Mouse (Mus musculus) stomach, postnatal 0 days (tissue): ENCODE measurements at regions not wholly inside any gene's neighbourhood (a gene's known extent, or its start where the extent isn't known, plus 50 kb on each side); places are given as distances from the start of the nearest gene placed in this dataset.

ENCODE experiments used
- ATAC-seq: fragments of 200-750 bp; cut with Nextera tagmentation; 2 replicates; pipeline ENCODE4 v1.8.0; 2017; ENCODE audit not compliant: low FRiP score, low TSS enrichment
- DNase-seq: peaks from one replicate; pipeline ENCODE4 v3.0.0-alpha.2; 2016; ENCODE audit warnings: low spot score
- H3K27ac ChIP-seq: fragments of 300-500 bp; sonication (generic); replicated peaks from 2 replicates; pipeline ENCODE4 v1.5.1; 2014; ENCODE audit warnings: mild to moderate bottlenecking, control low read depth
- H3K27me3 ChIP-seq: fragments of 300-500 bp; sonication (generic); 2 replicates; pipeline ENCODE4 v1.6.1; 2014; ENCODE audit warnings: low read length; ENCODE audit not compliant: control insufficient read depth, insufficient read depth
- H3K36me3 ChIP-seq: fragments of 300-500 bp; sonication (generic); 2 replicates; pipeline ENCODE4 v1.6.1; 2014; ENCODE audit warnings: low read length, mixed read lengths; ENCODE audit not compliant: control insufficient read depth, insufficient read depth
- H3K4me1 ChIP-seq: fragments of 300-500 bp; sonication (generic); replicated peaks from 2 replicates; pipeline ENCODE4 v1.6.1; 2014; ENCODE audit warnings: antibody characterized with exemption; ENCODE audit not compliant: control insufficient read depth, insufficient read depth
- H3K4me2 ChIP-seq: fragments of 300-500 bp; sonication (generic); replicated peaks from 2 replicates; pipeline ENCODE4 v1.6.1; 2014; ENCODE audit warnings: low read depth, mild to moderate bottlenecking, control low read depth, moderate library complexity
- H3K4me3 ChIP-seq: fragments of 300-500 bp; sonication (generic); 2 replicates; pipeline ENCODE4 v1.5.1; 2014; ENCODE audit warnings: low read depth, low read length, control low read depth
- H3K9ac ChIP-seq: fragments of 300-500 bp; sonication (generic); 2 replicates; pipeline ENCODE4 v1.6.1; 2014; ENCODE audit warnings: mild to moderate bottlenecking, low read length, control low read depth, mixed read lengths
- H3K9me3 ChIP-seq: fragments of 300-500 bp; sonication (generic); 2 replicates; pipeline ENCODE4 v1.6.1; 2016; ENCODE audit warnings: low read length; ENCODE audit not compliant: control insufficient read depth
- CTCF ChIP-seq: IDR thresholded peaks from 2 replicates; pipeline ENCODE4 v1.5.1; 2016; ENCODE audit warnings: antibody characterized with exemption, low read depth, mild to moderate bottlenecking, moderate library complexity
- EP300 ChIP-seq: optimal IDR thresholded peaks from 2 replicates; pipeline ENCODE3; 2016; ENCODE audit warnings: antibody characterized with exemption
- WGBS: fragments of 180-500 bp; shearing (Covaris S2); extraction: QIAGEN DNeasy Blood & Tissue Kit; methylation state at CpG from one replicate; pipeline ENCODE4 v1.1.7; 2014; 5-methylcytosine and 5-hydroxymethylcytosine counted together

DNA sequence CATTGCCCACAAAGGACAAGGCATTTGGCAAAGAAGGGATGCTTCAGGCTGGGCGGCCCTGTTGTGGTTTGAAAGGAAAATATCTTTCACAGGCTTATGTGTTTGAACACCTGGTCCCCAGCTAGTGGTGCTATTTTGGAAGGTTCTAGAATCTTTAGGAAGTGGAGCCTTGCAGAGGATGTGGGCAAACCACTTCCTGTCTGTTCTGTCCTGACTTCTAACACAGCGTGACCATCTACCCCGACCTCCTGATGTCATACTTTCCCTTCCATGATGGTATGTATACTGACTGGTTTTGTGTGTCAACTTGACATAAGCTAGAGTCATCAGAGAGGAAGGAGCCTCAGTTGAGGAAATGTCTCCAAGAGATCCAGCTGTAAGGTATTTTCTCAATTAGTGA, 97.2 kb upstream of the Cops8 start:
- H3K9ac ChIP-seq = no peak overlapping the region
- WGBS = 78% methylated on average over 3 of the region's 3 CpGs
- H3K27me3 ChIP-seq = no peaks in the 10 kb centered on the region
- DNase-seq (no peak), ATAC-seq (no peak)
- H3K27ac ChIP-seq = no peak overlapping the region
- TF ChIP-seq EP300 (no peak), CTCF (no peak)
- no peak overlapping the region for H3K4me3 ChIP-seq
- H3K4me1 ChIP-seq = no peaks in the 10 kb centered on the region
- no peaks in the 10 kb centered on the region for H3K9me3 ChIP-seq
- H3K36me3 ChIP-seq = no peaks in the 10 kb centered on the region
- H3K4me2 ChIP-seq = no peak overlapping the region

DNA sequence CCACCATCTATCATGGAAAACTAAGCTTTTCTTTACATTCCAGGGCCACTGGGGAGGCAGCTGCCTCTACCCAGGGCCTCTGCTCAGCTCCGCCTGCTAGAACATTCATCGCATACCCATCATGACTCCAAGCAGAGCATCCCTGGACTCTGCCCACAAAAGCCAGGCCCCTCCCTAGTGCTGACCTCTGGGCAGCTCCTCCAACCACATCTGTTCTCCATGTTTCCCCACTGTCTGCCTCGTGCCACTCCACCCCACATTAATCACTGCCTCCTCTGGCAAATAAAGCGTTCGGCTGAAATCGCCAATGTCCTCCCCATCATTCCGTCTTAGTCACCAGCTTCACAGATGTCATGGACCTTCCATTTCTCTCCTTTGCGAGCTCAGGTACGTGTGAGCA, 96.2 kb upstream of the Cops8 start:
- no peaks in the 10 kb centered on the region for H3K27me3 ChIP-seq
- H3K9me3 ChIP-seq = no peaks in the 10 kb centered on the region
- 62% methylated on average over 9 of the region's 9 CpGs for WGBS
- no peaks in the 10 kb centered on the region for H3K36me3 ChIP-seq
- H3K27ac ChIP-seq = no peak overlapping the region
- no peak overlapping the region for H3K4me2 ChIP-seq
- H3K9ac ChIP-seq = no peak overlapping the region
- TF ChIP-seq CTCF (no peak), EP300 (no peak)
- ATAC-seq (0 out of 2 replicates have a peak, but pooled peaks have one; percentile 42), DNase-seq (no peak)
- H3K4me3 ChIP-seq = no peak overlapping the region
- no peaks in the 10 kb centered on the region for H3K4me1 ChIP-seq

DNA sequence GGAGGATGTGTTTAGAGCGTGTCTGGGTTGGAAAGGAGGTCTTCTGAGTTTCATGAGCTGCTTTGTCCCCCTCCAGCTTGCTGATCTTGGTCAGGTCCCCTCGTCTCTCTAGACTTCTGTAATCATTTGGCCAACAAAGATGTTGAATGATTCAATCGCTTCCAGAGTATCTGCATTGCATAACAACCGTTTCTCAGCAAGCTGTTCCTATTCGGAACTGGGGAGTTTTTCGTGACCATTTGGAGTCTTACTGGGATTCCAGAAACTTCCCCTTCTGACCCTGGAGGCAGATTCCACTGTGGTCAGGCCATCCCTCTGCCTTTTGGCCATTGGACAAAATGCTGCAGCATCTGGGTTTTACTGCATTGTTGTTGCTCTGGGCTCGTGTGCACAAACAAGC, 93.4 kb upstream of the Cops8 start:
- WGBS = 79% methylated on average over 7 of the region's 7 CpGs
- H3K4me2 ChIP-seq = no peak overlapping the region
- no peaks in the 10 kb centered on the region for H3K27me3 ChIP-seq
- H3K9ac ChIP-seq = no peak overlapping the region
- DNase-seq (no peak), ATAC-seq (no peak)
- no peak overlapping the region for H3K4me3 ChIP-seq
- no peaks in the 10 kb centered on the region for H3K36me3 ChIP-seq
- TF ChIP-seq EP300 (no peak), CTCF (no peak)
- H3K4me1 ChIP-seq = no peaks in the 10 kb centered on the region
- H3K9me3 ChIP-seq = no peaks in the 10 kb centered on the region
- no peak overlapping the region for H3K27ac ChIP-seq

- no peak overlapping the region for H3K4me2 ChIP-seq
- no peaks in the 10 kb centered on the region for H3K36me3 ChIP-seq
- no peak overlapping the region for H3K4me3 ChIP-seq
- ATAC-seq (no peak), DNase-seq (no peak)
- H3K4me1 ChIP-seq = no peaks in the 10 kb centered on the region
- no peaks in the 10 kb centered on the region for H3K9me3 ChIP-seq
- no peaks in the 10 kb centered on the region for H3K27me3 ChIP-seq
- H3K27ac ChIP-seq = no peak overlapping the region
- TF ChIP-seq CTCF = no peak
- TF ChIP-seq EP300 = no peak
- 63% methylated on average over 4 of the region's 4 CpGs for WGBS
- H3K9ac ChIP-seq = no peak overlapping the region
Measured at GRCm38 (mm10) chr1:90513442-90514070, 89.2 kb upstream of the Cops8 start.

DNA sequence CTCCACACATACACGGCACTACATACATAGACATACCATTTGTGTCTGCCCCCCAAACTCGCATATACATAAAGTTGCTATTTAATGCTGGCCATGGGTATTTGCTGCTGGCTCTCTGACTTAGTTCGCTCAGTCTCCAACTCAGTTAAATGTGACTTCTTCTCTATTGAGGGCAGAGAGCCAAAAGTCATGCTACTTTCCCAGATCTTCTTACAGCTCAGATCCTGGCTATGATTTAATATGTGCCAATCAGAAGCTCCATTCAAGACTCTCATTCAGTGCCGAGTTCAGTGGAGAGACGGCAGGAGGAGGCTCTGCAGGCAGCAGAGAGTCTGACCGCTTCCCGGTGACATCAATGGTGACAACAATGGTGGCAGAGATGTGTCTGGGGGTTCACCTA, 88.6 kb upstream of the Cops8 start:
- no peak overlapping the region for H3K4me3 ChIP-seq
- ATAC-seq (no peak), DNase-seq (no peak)
- WGBS = 76% methylated on average over 7 of the region's 7 CpGs
- no peaks in the 10 kb centered on the region for H3K27me3 ChIP-seq
- H3K27ac ChIP-seq = no peak overlapping the region
- H3K9me3 ChIP-seq = no peaks in the 10 kb centered on the region
- no peak overlapping the region for H3K4me2 ChIP-seq
- no peak for TF ChIP-seq CTCF
- no peak for TF ChIP-seq EP300
- no peak overlapping the region for H3K9ac ChIP-seq
- no peaks in the 10 kb centered on the region for H3K4me1 ChIP-seq
- no peaks in the 10 kb centered on the region for H3K36me3 ChIP-seq

DNA sequence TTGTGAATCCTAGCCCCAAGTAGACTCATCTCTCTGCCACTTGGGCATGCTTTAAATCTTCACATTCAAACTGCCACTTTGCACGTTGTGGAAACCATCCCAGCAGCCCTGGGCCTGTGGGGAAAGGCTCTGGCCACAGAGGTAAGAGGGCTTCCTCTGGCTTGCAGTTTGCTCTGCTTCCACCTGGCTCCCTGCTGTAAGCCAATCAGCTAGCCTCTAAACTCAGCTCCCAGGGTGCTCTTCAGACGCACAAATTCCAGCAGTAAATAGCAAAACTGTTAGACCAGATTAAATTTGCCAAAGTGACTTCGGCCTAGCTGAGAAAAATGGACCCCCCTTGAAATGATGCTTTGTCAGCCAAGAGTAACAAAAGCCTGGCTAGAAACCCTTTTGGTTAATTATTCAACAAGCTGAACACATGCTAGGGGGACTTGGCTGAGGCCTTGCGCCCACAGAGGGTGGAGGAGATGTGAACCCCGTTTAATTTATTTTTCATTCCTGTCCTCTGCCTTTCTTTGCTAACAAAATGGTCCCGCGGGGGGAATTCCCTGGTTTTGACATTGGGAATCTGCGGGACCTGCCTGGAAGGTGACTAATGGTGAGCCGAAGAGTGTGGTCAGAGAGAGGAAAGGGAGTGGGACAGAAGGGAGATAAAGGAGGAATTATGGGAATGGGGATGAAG, 84.1 kb upstream of the Cops8 start:
- Histone ChIP-seq H3K4me3 (no peak overlapping the region), H3K27ac (peak overlapping the region; percentile 30; the same call in 1 of the 2 replicates), H3K9ac (no peak overlapping the region), H3K4me1 (peaks cover 4% of the 10 kb centered on the region; the same call in 1 of the 2 replicates), H3K4me2 (no peak overlapping the region), H3K9me3 (no peaks in the 10 kb centered on the region), H3K36me3 (no peaks in the 10 kb centered on the region), H3K27me3 (no peaks in the 10 kb centered on the region)
- TF ChIP-seq EP300 (no peak), CTCF (no peak)
- ATAC-seq = no peak
- DNase-seq = no peak
- 38% methylated on average over 9 of the region's 9 CpGs for WGBS
